Mouse (Mus musculus): Measurements from ENCODE around the gene Arr3.

The Arr3 gene

GRCm38 (mm10) chrX:100605314-100605713 lies at the start of gene Arr3:
Arr3 (plus strand) TSS chrX:100605497.
- ATAC-seq (ENCODE audit: low TSS enrichment) = peak; percentile 79

GRCm38 (mm10) chrX:100556026-100556425 lies 49.3 kb upstream of the Arr3 start:
- no peak for ATAC-seq (ENCODE audit: low TSS enrichment)

- ATAC-seq (ENCODE audit: low TSS enrichment) = peak; percentile 98
Observed at GRCm38 (mm10) chrX:100565696-100566095, 39.6 kb upstream of the Arr3 start.

- no peak for ATAC-seq (ENCODE audit: low TSS enrichment)
Observed at GRCm38 (mm10) chrX:100571951-100572350, 33.3 kb upstream of the Arr3 start, which contains the start of gene Awat1. Awat1 (plus strand) TSS chrX:100572251.

- ATAC-seq (ENCODE audit: low TSS enrichment) = no peak
Observed at GRCm38 (mm10) chrX:100594791-100595190, 10.5 kb upstream of the Arr3 start, which contains the start of gene P2ry4. P2ry4 (minus strand) TSS chrX:100594869.

- ATAC-seq (ENCODE audit: low TSS enrichment) = peak; percentile 85
Observed at GRCm38 (mm10) chrX:100597439-100597838, 7.9 kb upstream of the Arr3 start.

- ATAC-seq (ENCODE audit: low TSS enrichment) = peak; percentile 77
Observed at GRCm38 (mm10) chrX:100599755-100600154, 5.5 kb upstream of the Arr3 start.

- ATAC-seq (ENCODE audit: low TSS enrichment) = no peak
Observed at GRCm38 (mm10) chrX:100618488-100618887, 13.2 kb downstream of the Arr3 start.

GRCm38 (mm10) chrX:100621366-100621765 lies 16.1 kb downstream of the Arr3 start:
- no peak for ATAC-seq (ENCODE audit: low TSS enrichment)

GRCm38 (mm10) chrX:100624242-100624641 lies 18.9 kb downstream of the Arr3 start:
- no peak for ATAC-seq (ENCODE audit: low TSS enrichment)

GRCm38 (mm10) chrX:100625146-100625545 lies 19.8 kb downstream of the Arr3 start:
- ATAC-seq (ENCODE audit: low TSS enrichment) = no peak

GRCm38 (mm10) chrX:100625546-100625801 lies 20.2 kb downstream of the Arr3 start, which contains the start of gene Kif4:
Kif4 (plus strand) TSS chrX:100625737.
- ATAC-seq (ENCODE audit: low TSS enrichment) = no peak; the same call in 1 of the 2 replicates

GRCm38 (mm10) chrX:100625802-100626793 lies 20.8 kb downstream of the Arr3 start, which contains the start of gene Pdzd11:
Pdzd11 (minus strand) TSS chrX:100626568.
- ATAC-seq (ENCODE audit: low TSS enrichment) = peak; percentile 100

- no peak for ATAC-seq (ENCODE audit: low TSS enrichment)
Observed at GRCm38 (mm10) chrX:100629076-100629475, 23.8 kb downstream of the Arr3 start.

- no peak for ATAC-seq (ENCODE audit: low TSS enrichment)
Observed at GRCm38 (mm10) chrX:100638477-100638876, 33.2 kb downstream of the Arr3 start.

- no peak for ATAC-seq (ENCODE audit: low TSS enrichment)
Observed at GRCm38 (mm10) chrX:100652848-100653247, 47.6 kb downstream of the Arr3 start.

- ATAC-seq (ENCODE audit: low TSS enrichment) = no peak
Observed at GRCm38 (mm10) chrX:100664825-100665224, 59.5 kb downstream of the Arr3 start.
